ENCODE assay signal across 9 mouse cellular contexts in genomic region chr5:120439887-120440670, GRCm38 (mm10). TPM values are rescaled to one million over a fixed set of nuclear protein-coding genes. Genes with fewer than 3 reads are reported as not detected.
DNase-seq lines count a peak whose midpoint lies in the region; ATAC-seq and TF ChIP-seq lines count a peak whose summit lies in the region.
"Had no signal": no experiment of that assay in that cellular context is flagged by ENCODE, and none has a peak within 500 bp of the region (broad histone marks: within the 10 kb centered on the region; RNA-seq: fewer than 3 reads in every experiment).

No protein-coding gene starts in this region.

- no peak; the same call in 1 of the 2 replicates for ATAC-seq in kidney, postnatal 0 days (replicated peaks; ENCODE audit: low FRiP score, low read depth)
- no peak for ATAC-seq in intestine, embryonic 16.5 days
- ATAC-seq in neural tube, embryonic 13.5 days (ENCODE audit: low read depth) = peak; percentile 32; the same call in 1 of the 2 replicates

- H3K4me1 ChIP-seq in kidney, postnatal 0 days (replicated peaks; ENCODE audit: insufficient read depth, low read length) = peaks cover 8% of the 10 kb centered on the region; the same call in 1 of the 2 replicates
- no peaks in the 10 kb centered on the region for H3K4me1 ChIP-seq in embryonic fibroblast, embryonic 13.5 days (ENCODE audit: control insufficient read depth, insufficient read depth, low read length)
- H3K4me1 ChIP-seq in intestine, embryonic 16.5 days (ENCODE audit: control insufficient read depth, insufficient read depth, low read length) = peaks cover 18% of the 10 kb centered on the region
- H3K4me1 ChIP-seq in neural tube, embryonic 13.5 days (replicated peaks) = peaks cover 38% of the 10 kb centered on the region

- TF ChIP-seq POLR2A in embryonic fibroblast, embryonic 13.5 days (IDR thresholded peaks at IDR 0.05; ENCODE audit: low read depth, low read length) = no peak

- H3K36me3 ChIP-seq in kidney, postnatal 0 days (ENCODE audit: insufficient read depth, low read length) = no peaks in the 10 kb centered on the region
- no peaks in the 10 kb centered on the region for H3K36me3 ChIP-seq in intestine, embryonic 16.5 days (ENCODE audit: control insufficient read depth, insufficient read depth, low read length)
- H3K36me3 ChIP-seq in neural tube, embryonic 13.5 days = peaks cover 7% of the 10 kb centered on the region

- H3K27ac ChIP-seq in kidney, postnatal 0 days = no peak overlapping the region
- H3K27ac ChIP-seq in embryonic fibroblast, embryonic 13.5 days (ENCODE audit: insufficient read depth, low read length) = no peak overlapping the region
- no peak overlapping the region for H3K27ac ChIP-seq in intestine, embryonic 16.5 days (ENCODE audit: low read length)
- H3K27ac ChIP-seq in neural tube, embryonic 13.5 days (replicated peaks) = peak overlapping the region; percentile 94

- 1% methylated on average over 61 of the region's 61 CpGs for WGBS in kidney, postnatal 0 days
- WGBS in intestine, embryonic 16.5 days = under 1% methylated on average over 61 of the region's 61 CpGs
- 1% methylated on average over 61 of the region's 61 CpGs for WGBS in neural tube, embryonic 13.5 days

- no peak for DNase-seq in kidney, postnatal 0 days (ENCODE audit: low spot score)
- no peak for DNase-seq in kidney, adult 8-10 months
- DNase-seq in layer of hippocampus, postnatal 10 days (ENCODE audit: low spot score in 2 of 2) = no peak
- DNase-seq in left cerebral cortex, postnatal 36 days (ENCODE audit: low spot score in 2 of 2) = no peak
- no peak for DNase-seq in thymus, postnatal 36 days

- intact Hi-C loops in left cerebral cortex, postnatal 36 days (cut with DNase I) = loop anchor here (2.0 to 10.0 kb wide), 3 partner anchors 293 to 635 kb away; no protein-coding TSS in a partner anchor

- TF ChIP-seq CTCF in kidney, postnatal 0 days (IDR thresholded peaks at IDR 0.05; ENCODE audit: low read depth) = no peak
- TF ChIP-seq CTCF in embryonic fibroblast, embryonic 13.5 days (IDR thresholded peaks at IDR 0.05; ENCODE audit: borderline replicate concordance, insufficient read depth, low read length) = no peak

- H3K4me2 ChIP-seq in kidney, postnatal 0 days (ENCODE audit: low read length) = peak overlapping the region; percentile 50
- peak overlapping the region; percentile 49 for H3K4me2 ChIP-seq in intestine, embryonic 16.5 days (ENCODE audit: low read depth, low read length)
- peak overlapping the region; percentile 68 for H3K4me2 ChIP-seq in neural tube, embryonic 13.5 days

- H3K27me3 ChIP-seq in kidney, postnatal 0 days (ENCODE audit: insufficient read depth, low read length) = peaks cover 59% of the 10 kb centered on the region
- H3K27me3 ChIP-seq in intestine, embryonic 16.5 days (replicated peaks; ENCODE audit: control insufficient read depth, insufficient read depth, low read length) = peaks cover 64% of the 10 kb centered on the region
- H3K27me3 ChIP-seq in neural tube, embryonic 13.5 days = peaks cover 76% of the 10 kb centered on the region

- no peak overlapping the region for H3K9ac ChIP-seq in kidney, postnatal 0 days (ENCODE audit: low read depth, low read length)
- no peak overlapping the region for H3K9ac ChIP-seq in intestine, embryonic 16.5 days (ENCODE audit: low read depth, low read length)
- peak overlapping the region; percentile 92 for H3K9ac ChIP-seq in neural tube, embryonic 13.5 days

- peak overlapping the region; percentile 23 for H3K4me3 ChIP-seq in kidney, postnatal 0 days (replicated peaks; ENCODE audit: low read depth, low read length)
- H3K4me3 ChIP-seq in embryonic fibroblast, embryonic 13.5 days (ENCODE audit: insufficient read depth, low read length) = peak overlapping the region; percentile 31
- peak overlapping the region; percentile 30 for H3K4me3 ChIP-seq in intestine, embryonic 16.5 days (ENCODE audit: low read length)
- peak overlapping the region; percentile 59 for H3K4me3 ChIP-seq in neural tube, embryonic 13.5 days

- no peaks in the 10 kb centered on the region for H3K9me3 ChIP-seq in kidney, postnatal 0 days (replicated peaks; ENCODE audit: low read length)
- no peaks in the 10 kb centered on the region for H3K9me3 ChIP-seq in intestine, embryonic 16.5 days (ENCODE audit: control insufficient read depth, low read length)
- H3K9me3 ChIP-seq in neural tube, embryonic 13.5 days = no peaks in the 10 kb centered on the region

RNA-seq across cellular contexts. Expression of gene Lhx5, which starts 8.6 kb away (rescaled TPM):
- not detected in 2 replicates for polyA plus RNA-seq in kidney, postnatal 0 days (2015; fragmentation: Nextera tagmentation; extraction: Ambion mirVana)
- not detected in 2 replicates for polyA plus RNA-seq in embryonic fibroblast, embryonic 13.5 days (2011; ENCODE audit: insufficient read length, low read depth, missing spikeins)
- not detected in 2 replicates for polyA plus RNA-seq in intestine, embryonic 16.5 days (2015; fragmentation: Nextera tagmentation; extraction: Ambion mirVana)
- polyA plus RNA-seq in neural tube, embryonic 13.5 days (2015; fragmentation: Nextera tagmentation; extraction: Ambion mirVana) = 42.0 and 46.0 TPM in 2 replicates
- total RNA-seq in layer of hippocampus, postnatal 10 days (2021) = under 1 TPM; 0.50 to 0.67 TPM
- total RNA-seq in left cerebral cortex, postnatal 36 days (2021) = not detected
- polyA plus RNA-seq: gonadal fat pad, adult 2 months had no signal

RNA-seq across cellular contexts. Expression of gene Sdsl, which starts 32.5 kb away (rescaled TPM):
- polyA plus RNA-seq in kidney, postnatal 0 days (2015; fragmentation: Nextera tagmentation; extraction: Ambion mirVana) = 12.0 and 13.3 TPM in 2 replicates
- 1.2 and 1.8 TPM in 2 replicates for polyA plus RNA-seq in embryonic fibroblast, embryonic 13.5 days (2011; ENCODE audit: insufficient read length, low read depth, missing spikeins)
- polyA plus RNA-seq in intestine, embryonic 16.5 days (2015; fragmentation: Nextera tagmentation; extraction: Ambion mirVana) = 19.9 and 20.2 TPM in 2 replicates
- polyA plus RNA-seq in neural tube, embryonic 13.5 days (2015; fragmentation: Nextera tagmentation; extraction: Ambion mirVana) = 5.2 and 6.9 TPM in 2 replicates
- total RNA-seq in layer of hippocampus, postnatal 10 days (2021) = 1 to 10 TPM; 6.1 to 7.1 TPM
- total RNA-seq in left cerebral cortex, postnatal 36 days (2021) = 1 to 10 TPM; 5.5 to 5.7 TPM

RNA-seq across cellular contexts. Expression of gene Sds, which starts 36.2 kb away (rescaled TPM):
- polyA plus RNA-seq in kidney, postnatal 0 days (2015; fragmentation: Nextera tagmentation; extraction: Ambion mirVana) = not detected in 2 replicates
- polyA plus RNA-seq in embryonic fibroblast, embryonic 13.5 days (2011; ENCODE audit: insufficient read length, low read depth, missing spikeins) = not detected in 2 replicates
- 0.18 and 0.37 TPM in 2 replicates for polyA plus RNA-seq in intestine, embryonic 16.5 days (2015; fragmentation: Nextera tagmentation; extraction: Ambion mirVana)
- not detected in 2 replicates for polyA plus RNA-seq in neural tube, embryonic 13.5 days (2015; fragmentation: Nextera tagmentation; extraction: Ambion mirVana)
- not detected for total RNA-seq in layer of hippocampus, postnatal 10 days (2021)
- not detected for total RNA-seq in left cerebral cortex, postnatal 36 days (2021)
- polyA plus RNA-seq: gonadal fat pad, adult 2 months had no signal

Comparison
In these comparisons a context has a peak if more than half of its experiments do, and no peak if none do; other contexts are left out.
1. RNA of gene Lhx5, which starts 8.6 kb away (polyA plus RNA-seq): 42.0 to 46.0 TPM in neural tube, embryonic 13.5 days; not detected in kidney, postnatal 0 days, not detected in embryonic fibroblast, embryonic 13.5 days and not detected in intestine, embryonic 16.5 days; every median in the first group is over 10 times any median in the second.
2. Peak in every context shown above with its lines, with median percentiles within 50 percentile points of each other: H3K4me2 ChIP-seq and H3K4me3 ChIP-seq.